Mouse (Mus musculus): ENCODE data around the gene Ell. TPM values are rescaled to one million over a fixed set of nuclear protein-coding genes. Genes with fewer than 3 reads are reported as not detected.

Ell gene
- polyA plus RNA-seq, 1 experiment from 2014 or later = 26.1 TPM

GRCm38 (mm10) chr8:70610796-70611771 lies 71.8 kb downstream of the Ell start:
- CTCF ChIA-PET = interaction anchor here (0.8 to 3.5 kb wide), 16 partner anchors 12 to 90 kb away, joined by 3 to 21 read pairs (median 5); partner anchors contain the start of gene Lsm4
- in situ Hi-C loops (cut with MboI; ENCODE audit: low pct_unique_long_range_greater_than_20kb) = loop anchor here (10.0 kb wide), 1 partner anchor 54 kb away; the partner anchor contains the start of gene Pgpep1
- H3K27me3 ChIP-seq = no peaks in the 10 kb centered on the region
- POLR2A ChIA-PET = interaction anchor here (0.7 to 2.6 kb wide), 7 partner anchors 13 to 87 kb away, joined by 3 to 11 read pairs (median 5); partner anchors contain the start of gene Jund
- no peak for ATAC-seq
- no peak for TF ChIP-seq CTCF (IDR thresholded peaks at IDR 0.05)
- DNase-seq (ENCODE audit: low read depth, low spot score) = no peak

DNA sequence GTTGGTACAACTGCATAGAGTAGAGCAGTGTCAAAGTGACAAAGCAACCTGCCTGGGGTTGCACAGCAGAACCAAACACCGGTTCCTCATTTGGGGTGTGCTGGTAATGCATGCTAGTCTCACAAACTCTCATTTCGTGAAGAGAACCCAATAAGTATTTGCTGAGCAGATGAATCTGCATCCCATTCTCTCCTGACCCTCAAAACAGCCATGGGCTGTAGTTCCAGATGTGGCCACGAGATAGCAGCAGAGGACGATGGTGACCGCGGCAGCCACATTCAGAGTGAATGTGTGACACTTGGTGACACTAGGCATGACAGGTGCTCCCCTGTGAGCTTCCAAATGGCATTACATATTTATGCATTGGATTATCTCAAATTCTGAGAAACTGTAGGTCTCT lies 72.6 kb downstream of the Ell start:
- ATAC-seq (no peak), DNase-seq (ENCODE audit: low read depth, low spot score) (no peak)
- ChIA-PET CTCF (interaction anchor here (0.8 to 3.5 kb wide), 16 partner anchors 9 to 67 kb away, joined by 3 to 21 read pairs (median 5); partner anchors contain the start of gene Lsm4), POLR2A (interaction anchor here (0.7 to 2.6 kb wide), 5 partner anchors 12 to 47 kb away, joined by 3 to 11 read pairs (median 3); no protein-coding TSS in a partner anchor)
- in situ Hi-C loops (cut with MboI; ENCODE audit: low pct_unique_long_range_greater_than_20kb) = loop anchor here (10.0 kb wide), 1 partner anchor 53 kb away; the partner anchor contains the start of gene Pgpep1
- no peak for TF ChIP-seq CTCF (IDR thresholded peaks at IDR 0.05)
- H3K27me3 ChIP-seq = no peaks in the 10 kb centered on the region

DNA sequence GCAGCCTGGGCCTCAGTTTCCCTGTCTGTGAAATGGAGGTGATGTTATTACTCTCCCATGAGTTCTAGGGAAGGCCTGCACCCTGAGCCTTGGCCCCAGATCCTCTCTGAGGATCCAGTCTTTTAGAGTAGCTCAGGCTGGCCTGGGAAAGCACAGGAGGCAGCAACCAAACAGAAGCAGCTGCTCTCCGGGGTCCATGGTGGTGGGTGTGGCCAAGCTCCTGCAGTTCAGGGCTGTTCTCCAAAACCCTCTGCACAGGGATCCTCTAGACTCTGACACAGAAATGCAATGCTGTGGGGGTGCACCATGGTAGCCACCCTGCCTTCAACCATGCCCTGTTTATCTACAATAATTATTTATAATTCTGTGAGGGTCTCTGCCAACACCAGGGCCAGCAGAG lies 74.5 kb downstream of the Ell start:
- TF ChIP-seq CTCF (IDR thresholded peaks at IDR 0.05) = no peak
- DNase-seq (ENCODE audit: low read depth, low spot score) (no peak), ATAC-seq (no peak)
- in situ Hi-C loops (cut with MboI; ENCODE audit: low pct_unique_long_range_greater_than_20kb) = loop anchor here (10.0 kb wide), 1 partner anchor 51 kb away; the partner anchor contains the start of gene Pgpep1
- no peaks in the 10 kb centered on the region for H3K27me3 ChIP-seq
- CTCF ChIA-PET = interaction anchor here (1.3 to 1.6 kb wide), 2 partner anchors 15 to 20 kb away, joined by 3 read pairs; no protein-coding TSS in a partner anchor
- POLR2A ChIA-PET = no interaction called here

DNA sequence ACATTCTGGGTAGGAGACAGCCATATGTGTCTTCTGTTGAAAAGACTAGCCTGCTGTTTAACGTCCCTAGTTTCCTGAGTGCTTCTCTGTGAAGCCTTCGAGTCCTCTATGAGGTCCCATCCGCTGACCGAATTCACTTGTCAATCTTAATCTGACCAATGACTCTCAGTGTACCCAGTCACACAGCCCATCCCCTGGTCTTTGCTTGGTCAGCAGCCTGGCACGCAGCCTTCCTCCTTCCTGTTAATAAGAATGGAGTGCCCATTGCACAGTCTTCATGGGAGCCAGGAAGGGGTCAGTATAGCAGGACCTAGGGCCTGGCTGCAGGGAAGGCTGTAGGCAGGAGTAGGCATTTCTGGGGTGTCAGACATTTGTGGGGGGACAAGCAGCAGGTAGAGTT lies 75.2 kb downstream of the Ell start:
- DNase-seq (ENCODE audit: low read depth, low spot score) (no peak), ATAC-seq (no peak)
- TF ChIP-seq CTCF (IDR thresholded peaks at IDR 0.05) = no peak
- H3K27me3 ChIP-seq = no peaks in the 10 kb centered on the region
- in situ Hi-C loops (cut with MboI; ENCODE audit: low pct_unique_long_range_greater_than_20kb) = loop anchor here (10.0 kb wide), 1 partner anchor 50 kb away; the partner anchor contains the start of gene Pgpep1
- POLR2A ChIA-PET = no interaction called here
- CTCF ChIA-PET = interaction anchor here (1.3 to 1.6 kb wide), 3 partner anchors 14 to 19 kb away, joined by 3 to 6 read pairs (median 3); no protein-coding TSS in a partner anchor

DNA sequence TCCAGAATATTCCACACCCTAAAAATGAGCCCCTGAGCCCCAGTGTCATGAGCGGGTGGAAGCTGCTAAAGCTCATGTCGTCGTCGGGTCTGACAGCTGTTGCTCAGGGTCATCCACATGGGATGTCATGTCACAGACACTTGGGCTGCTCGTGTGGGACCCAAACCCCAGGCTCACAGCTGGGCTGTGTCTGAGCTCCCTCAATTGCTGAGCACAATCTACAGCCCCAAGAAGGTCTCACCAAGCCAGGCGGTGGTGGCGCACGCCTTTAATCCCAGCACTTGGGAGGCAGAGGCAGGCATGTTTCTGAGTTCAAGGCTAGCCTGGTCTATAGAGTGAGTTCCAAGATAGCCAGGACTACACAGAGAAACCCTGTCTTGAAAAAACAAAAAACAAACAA lies 76.0 kb downstream of the Ell start:
- H3K27me3 ChIP-seq = no peaks in the 10 kb centered on the region
- ATAC-seq (no peak), DNase-seq (ENCODE audit: low read depth, low spot score) (no peak)
- no peak for TF ChIP-seq CTCF (IDR thresholded peaks at IDR 0.05)
- ChIA-PET CTCF (interaction anchor here (1.1 to 1.5 kb wide), 3 partner anchors 10 to 53 kb away, joined by 3 to 6 read pairs (median 6); no protein-coding TSS in a partner anchor), POLR2A (interaction anchor here (1.8 kb wide), 1 partner anchor 15 kb away, joined by 10 read pairs; no protein-coding TSS in a partner anchor)
- in situ Hi-C loops (cut with MboI; ENCODE audit: low pct_unique_long_range_greater_than_20kb) = loop anchor here (10.0 kb wide), 1 partner anchor 50 kb away; the partner anchor contains the start of gene Pgpep1

DNA sequence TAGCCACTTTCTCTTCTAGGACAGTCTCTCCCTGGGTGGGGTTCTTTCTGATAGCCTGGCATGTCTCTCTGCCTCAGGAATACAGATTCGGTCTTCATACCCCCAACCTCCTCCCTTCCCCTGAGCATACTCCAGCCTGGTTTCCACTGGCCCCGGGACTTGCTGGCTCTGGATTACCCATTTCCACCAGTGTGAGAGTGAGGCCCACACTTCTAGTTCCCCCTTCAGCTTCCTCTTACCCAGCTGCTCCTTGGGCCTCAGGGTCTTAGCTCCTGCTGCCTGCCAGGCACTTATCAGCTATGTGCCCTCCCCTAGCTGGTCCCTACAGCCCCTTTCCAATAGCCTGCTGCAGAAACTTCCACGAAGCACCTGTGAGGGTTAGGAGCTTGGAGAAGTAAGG lies 76.6 kb downstream of the Ell start, which contains the start of gene Lrrc25:
Gene Lrrc25 (plus strand): TSS at position 262 of the 400 bp plus-strand sequence.
- TF ChIP-seq CTCF (IDR thresholded peaks at IDR 0.05) = no peak
- ATAC-seq = no peak

GRCm38 (mm10) chr8:70616645-70617044 lies 77.4 kb downstream of the Ell start:
- POLR2A ChIA-PET = interaction anchor here (1.8 kb wide), 1 partner anchor 13 kb away, joined by 10 read pairs; no protein-coding TSS in a partner anchor

More for the DNA sequence above, 76.6 kb downstream of the Ell start, which contains the start of gene Lrrc25:
- in situ Hi-C loops (cut with MboI; ENCODE audit: low pct_unique_long_range_greater_than_20kb) = loop anchor here (10.0 kb wide), 1 partner anchor 49 kb away; the partner anchor contains the start of gene Pgpep1
- H3K27me3 ChIP-seq = no peaks in the 10 kb centered on the region
- ChIA-PET CTCF (interaction anchor here (1.1 to 1.5 kb wide), 4 partner anchors 9 to 85 kb away, joined by 3 to 6 read pairs (median 4); no protein-coding TSS in a partner anchor), POLR2A (interaction anchor here (1.8 kb wide), 1 partner anchor 14 kb away, joined by 10 read pairs; no protein-coding TSS in a partner anchor)
- no peak for DNase-seq (ENCODE audit: low read depth, low spot score)

GRCm38 (mm10) chr8:70617985-70618384 lies 78.7 kb downstream of the Ell start:
- TF ChIP-seq CTCF (IDR thresholded peaks at IDR 0.05) = no peak
- CTCF ChIA-PET = interaction anchor here (1.4 kb wide), 1 partner anchor 11 kb away, joined by 9 read pairs; no protein-coding TSS in a partner anchor
- in situ Hi-C loops (cut with MboI; ENCODE audit: low pct_unique_long_range_greater_than_20kb) = loop anchor here (10.0 kb wide), 1 partner anchor 47 kb away; the partner anchor contains the start of gene Pgpep1
- DNase-seq (ENCODE audit: low read depth, low spot score) (no peak), ATAC-seq (no peak)
- H3K27me3 ChIP-seq = no peaks in the 10 kb centered on the region
- POLR2A ChIA-PET = no interaction called here

More at GRCm38 (mm10) chr8:70616645-70617044, 77.4 kb downstream of the Ell start:
- DNase-seq (ENCODE audit: low read depth, low spot score) (no peak), ATAC-seq (no peak)
- no peaks in the 10 kb centered on the region for H3K27me3 ChIP-seq
- no peak for TF ChIP-seq CTCF (IDR thresholded peaks at IDR 0.05)
- in situ Hi-C loops (cut with MboI; ENCODE audit: low pct_unique_long_range_greater_than_20kb) = loop anchor here (10.0 kb wide), 1 partner anchor 48 kb away; the partner anchor contains the start of gene Pgpep1
- CTCF ChIA-PET = interaction anchor here (1.2 to 1.5 kb wide), 2 partner anchors 8 to 84 kb away, joined by 3 to 6 read pairs; no protein-coding TSS in a partner anchor

DNA sequence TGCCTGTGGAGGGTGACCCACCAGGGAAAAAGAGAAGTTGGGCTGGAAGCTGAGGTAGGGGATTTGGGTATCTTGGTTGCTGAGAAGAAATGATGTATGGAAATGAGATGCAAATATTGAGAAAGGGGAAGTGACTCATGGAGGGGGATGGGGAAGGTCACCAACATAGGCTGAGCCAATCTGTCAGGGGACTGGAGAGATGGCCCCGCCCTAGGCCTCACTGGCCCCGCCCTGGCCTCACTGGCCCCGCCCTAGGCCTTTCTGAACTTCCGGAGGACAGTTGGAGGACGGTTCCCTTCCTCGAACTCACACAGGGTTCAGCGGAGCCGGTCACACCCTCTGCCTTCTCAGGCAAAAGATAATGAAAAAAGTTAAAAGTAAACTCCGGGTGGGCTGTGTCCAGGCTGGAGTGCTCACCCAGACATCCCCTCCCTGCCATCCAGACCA lies 79.7 kb downstream of the Ell start:
- no peaks in the 10 kb centered on the region for H3K27me3 ChIP-seq
- ATAC-seq = no peak
- in situ Hi-C loops (cut with MboI; ENCODE audit: low pct_unique_long_range_greater_than_20kb) = loop anchor here (10.0 kb wide), 1 partner anchor 46 kb away; the partner anchor contains the start of gene Pgpep1
- CTCF ChIA-PET = no interaction called here
- DNase-seq (ENCODE audit: low read depth, low spot score) = no peak
- TF ChIP-seq CTCF (IDR thresholded peaks at IDR 0.05) = no peak
- POLR2A ChIA-PET = interaction anchor here (0.6 kb wide), 1 partner anchor 81 kb away, joined by 3 read pairs; no protein-coding TSS in a partner anchor

Measured in Patski (cell line).